Comparison of ENCODE assay signal across 9 mouse cellular contexts in genomic region chr3:51778179-51778578, GRCm38 (mm10).
DNase-seq lines count a peak whose midpoint lies in the region; ATAC-seq and TF ChIP-seq lines count a peak whose summit lies in the region.
"Had no signal": no experiment of that assay in that cellular context is flagged by ENCODE, and none has a peak within 500 bp of the region (broad histone marks: within the 10 kb centered on the region; RNA-seq: fewer than 3 reads in every experiment).

No protein-coding gene starts in this region.

- H3K27me3 ChIP-seq in heart, embryonic 14.5 days (ENCODE audit: control insufficient read depth, insufficient read depth, low read length), result no peaks in the 10 kb centered on the region
- no peaks in the 10 kb centered on the region for H3K27me3 ChIP-seq in forebrain, postnatal 0 days (ENCODE audit: insufficient read depth, low read length)

- intact Hi-C loops in heart, postnatal 14 days (cut with DNase I), result no loop called here

- no peaks in the 10 kb centered on the region for H3K9me3 ChIP-seq in heart, embryonic 14.5 days (ENCODE audit: control insufficient read depth, low read length)
- H3K9me3 ChIP-seq in forebrain, postnatal 0 days (ENCODE audit: low read length), result no peaks in the 10 kb centered on the region

- peaks cover 15 to 21% of the 10 kb centered on the region in 2 experiments for H3K4me1 ChIP-seq in heart, embryonic 14.5 days (ENCODE audit: control insufficient read depth in 2 of 2, insufficient read depth in 2 of 2, low read length in 2 of 2)
- peaks cover 9% of the 10 kb centered on the region; the same call in 1 of the 2 replicates for H3K4me1 ChIP-seq in forebrain, postnatal 0 days (ENCODE audit: insufficient read depth)

- no peak for TF ChIP-seq CTCF in forebrain, postnatal 0 days (IDR thresholded peaks at IDR 0.05; ENCODE audit: low read depth)

- peak overlapping the region; percentile 41 for H3K4me2 ChIP-seq in heart, embryonic 14.5 days (ENCODE audit: low read length)
- no peak overlapping the region for H3K4me2 ChIP-seq in forebrain, postnatal 0 days (ENCODE audit: low read depth)

- H3K36me3 ChIP-seq in heart, embryonic 14.5 days (ENCODE audit: control insufficient read depth, insufficient read depth, low read length), result no peaks in the 10 kb centered on the region
- no peaks in the 10 kb centered on the region for H3K36me3 ChIP-seq in forebrain, postnatal 0 days (ENCODE audit: insufficient read depth)

- no peak for ATAC-seq in heart, embryonic 14.5 days (ENCODE audit: insufficient number of reproducible peaks, insufficient read depth, low FRiP score, low read depth)
- ATAC-seq in forebrain, postnatal 0 days, result no peak
- peak; percentile 45 for ATAC-seq in megakaryocyte progenitor cell, adult 5-6 weeks (replicated peaks; ENCODE audit: poor library complexity)
- no peak for ATAC-seq in megakaryocyte-erythroid progenitor cell, adult 5-6 weeks (replicated peaks; ENCODE audit: low FRiP score, low TSS enrichment, poor library complexity, severe bottlenecking)

- 65% methylated on average over 3 of the region's 3 CpGs for WGBS in heart, embryonic 14.5 days
- WGBS in forebrain, postnatal 0 days, result 63% methylated on average over 3 of the region's 3 CpGs

- no peak for DNase-seq in heart, postnatal 14 days
- peak; percentile 42 for DNase-seq in MN1 (ENCODE audit: low spot score)
- DNase-seq in forebrain, postnatal 0 days, result no peak
- DNase-seq in thymus, postnatal 25 days, result no peak
- DNase-seq in gastrocnemius, adult 8-10 months (ENCODE audit: low spot score in 2 of 2), result no peak
- DNase-seq: thymus, adult 2 months had no signal

- H3K9ac ChIP-seq in heart, embryonic 14.5 days (ENCODE audit: low read length), result peak overlapping the region; percentile 34; the same call in 1 of the 2 replicates
- no peak overlapping the region for H3K9ac ChIP-seq in forebrain, postnatal 0 days

- H3K4me3 ChIP-seq in heart, embryonic 14.5 days (ENCODE audit: control insufficient read depth in 1 of 2, insufficient read depth in 1 of 2, low read depth in 1 of 2, low read length in 2 of 2), result no peak overlapping the region
- H3K4me3 ChIP-seq in forebrain, postnatal 0 days (ENCODE audit: low read depth, low read length), result no peak overlapping the region

- peak overlapping the region; percentile 60 to 74; a peak in 3 of 4 replicates for H3K27ac ChIP-seq in heart, embryonic 14.5 days (replicated peaks in 1 of 2; ENCODE audit: control insufficient read depth in 1 of 2, insufficient read depth in 1 of 2, low read depth in 2 of 2, low read length in 2 of 2)
- peak overlapping the region; percentile 37; the same call in 1 of the 2 replicates for H3K27ac ChIP-seq in forebrain, postnatal 0 days (ENCODE audit: low read depth, low read length)
